Comparison of ENCODE assay signal across 19 mouse cellular contexts in genomic region chr3:155459701-155460481, GRCm38 (mm10).
DNase-seq lines count a peak whose midpoint lies in the region; ATAC-seq lines count a peak whose summit lies in the region.
"Had no signal": no experiment of that assay in that cellular context is flagged by ENCODE, and none has a peak within 500 bp of the region (broad histone marks: within the 10 kb centered on the region; RNA-seq: fewer than 3 reads in every experiment).

No protein-coding gene starts in this region.

- H3K27ac ChIP-seq in midbrain, embryonic 11.5 days (ENCODE audit: low read depth, low read length) = no peak overlapping the region
- H3K27ac ChIP-seq in midbrain, embryonic 10.5 days (replicated peaks) = no peak overlapping the region
- H3K27ac ChIP-seq in forebrain, embryonic 16.5 days (ENCODE audit: low read length) = no peak overlapping the region
- peak overlapping the region; percentile 52; the same call in 1 of the 2 replicates for H3K27ac ChIP-seq in midbrain, embryonic 13.5 days
- H3K27ac ChIP-seq: heart, embryonic 10.5 days; midbrain, embryonic 12.5 days had no signal

- no peak overlapping the region for H3K4me3 ChIP-seq in midbrain, embryonic 11.5 days (ENCODE audit: low read depth, low read length)
- no peak overlapping the region for H3K4me3 ChIP-seq in midbrain, embryonic 10.5 days
- no peak overlapping the region for H3K4me3 ChIP-seq in forebrain, embryonic 16.5 days (replicated peaks; ENCODE audit: low read length)
- H3K4me3 ChIP-seq in midbrain, embryonic 13.5 days (replicated peaks) = no peak overlapping the region
- H3K4me3 ChIP-seq: heart, embryonic 10.5 days; midbrain, embryonic 12.5 days had no signal

- no peaks in the 10 kb centered on the region for H3K36me3 ChIP-seq in midbrain, embryonic 11.5 days (ENCODE audit: control insufficient read depth, insufficient read depth, low read length)
- H3K36me3 ChIP-seq in midbrain, embryonic 10.5 days = no peaks in the 10 kb centered on the region
- H3K36me3 ChIP-seq in forebrain, embryonic 16.5 days (ENCODE audit: control insufficient read depth, insufficient read depth) = no peaks in the 10 kb centered on the region
- H3K36me3 ChIP-seq in midbrain, embryonic 13.5 days = no peaks in the 10 kb centered on the region
- H3K36me3 ChIP-seq: heart, embryonic 10.5 days; midbrain, embryonic 12.5 days had no signal

- peak; percentile 38; the same call in 1 of the 2 replicates for ATAC-seq in midbrain, embryonic 11.5 days (ENCODE audit: low FRiP score)
- ATAC-seq in forebrain, embryonic 16.5 days = peak; percentile 76; the same call in 1 of the 2 replicates
- ATAC-seq in midbrain, embryonic 13.5 days = peak; percentile 65
- ATAC-seq: inflammation-experienced regulatory T-cells, adult 6 months; Patski had no signal

- DNase-seq in midbrain, embryonic 11.5 days (ENCODE audit: low spot score, missing footprints) = no peak
- DNase-seq in midbrain, embryonic 10.5 days (ENCODE audit: low spot score) = no peak
- DNase-seq in spleen, postnatal 14 days (ENCODE audit: low spot score in 2 of 2) = no peak
- DNase-seq in cerebellum, postnatal 14 days = no peak
- no peak for DNase-seq in frontal cortex, postnatal 10 days (ENCODE audit: low spot score in 2 of 2)
- DNase-seq: adrenal gland, postnatal 36 days; cerebellum, adult 9-11 months; gastrocnemius, postnatal 25 days; heart, postnatal 10 days; kidney, adult 8-10 months; lung, adult 18-20 months; lung, postnatal 4 days; thymus, adult 2 months had no signal

- no peak overlapping the region for H3K4me2 ChIP-seq in midbrain, embryonic 11.5 days
- H3K4me2 ChIP-seq in forebrain, embryonic 16.5 days (ENCODE audit: low read length) = no peak overlapping the region
- no peak overlapping the region for H3K4me2 ChIP-seq in midbrain, embryonic 13.5 days (replicated peaks)
- H3K4me2 ChIP-seq: midbrain, embryonic 12.5 days had no signal

- no peaks in the 10 kb centered on the region for H3K4me1 ChIP-seq in midbrain, embryonic 11.5 days (ENCODE audit: control insufficient read depth, insufficient read depth, low read length)
- H3K4me1 ChIP-seq in midbrain, embryonic 10.5 days = peaks cover 6% of the 10 kb centered on the region
- H3K4me1 ChIP-seq in forebrain, embryonic 16.5 days (replicated peaks; ENCODE audit: control insufficient read depth, insufficient read depth, low read length) = no peaks in the 10 kb centered on the region
- peaks cover 6% of the 10 kb centered on the region; the same call in 1 of the 2 replicates for H3K4me1 ChIP-seq in midbrain, embryonic 13.5 days (replicated peaks)
- H3K4me1 ChIP-seq: heart, embryonic 10.5 days; midbrain, embryonic 12.5 days had no signal

- H3K9ac ChIP-seq in midbrain, embryonic 11.5 days (ENCODE audit: low read length) = no peak overlapping the region
- H3K9ac ChIP-seq in forebrain, embryonic 16.5 days (replicated peaks; ENCODE audit: low read depth, low read length) = no peak overlapping the region
- no peak overlapping the region for H3K9ac ChIP-seq in midbrain, embryonic 13.5 days (replicated peaks)
- H3K9ac ChIP-seq: midbrain, embryonic 12.5 days had no signal

- WGBS in midbrain, embryonic 11.5 days = 78% methylated on average over 16 of the region's 16 CpGs
- 83% methylated on average over 16 of the region's 16 CpGs for WGBS in midbrain, embryonic 10.5 days
- 77% methylated on average over 16 of the region's 16 CpGs for WGBS in forebrain, embryonic 16.5 days
- 62% methylated on average over 16 of the region's 16 CpGs for WGBS in midbrain, embryonic 13.5 days

- no peaks in the 10 kb centered on the region for H3K27me3 ChIP-seq in midbrain, embryonic 11.5 days (ENCODE audit: control insufficient read depth, insufficient read depth, low read length)
- H3K27me3 ChIP-seq in midbrain, embryonic 10.5 days (ENCODE audit: low read depth, poor library complexity, severe bottlenecking) = no peaks in the 10 kb centered on the region
- no peaks in the 10 kb centered on the region for H3K27me3 ChIP-seq in forebrain, embryonic 16.5 days (replicated peaks; ENCODE audit: control insufficient read depth, insufficient read depth, low read length)
- no peaks in the 10 kb centered on the region for H3K27me3 ChIP-seq in midbrain, embryonic 13.5 days
- H3K27me3 ChIP-seq: midbrain, embryonic 12.5 days; Patski had no signal

- no peaks in the 10 kb centered on the region for H3K9me3 ChIP-seq in midbrain, embryonic 11.5 days (ENCODE audit: control insufficient read depth, low read length)
- H3K9me3 ChIP-seq in midbrain, embryonic 10.5 days (replicated peaks) = no peaks in the 10 kb centered on the region
- no peaks in the 10 kb centered on the region for H3K9me3 ChIP-seq in forebrain, embryonic 16.5 days (ENCODE audit: control insufficient read depth, low read length)
- H3K9me3 ChIP-seq in midbrain, embryonic 13.5 days = no peaks in the 10 kb centered on the region
- H3K9me3 ChIP-seq: heart, embryonic 10.5 days; midbrain, embryonic 12.5 days had no signal
